Mouse (Mus musculus) forelimb bud, embryonic 11.5 days (tissue): ENCODE data around the gene Zfp986.
"Not testable (repeated sequence)": the region's sequence is repeated elsewhere in the genome, so short reads cannot be mapped to it uniquely, and the experiment has no call there.

Source experiments
- DNase-seq: peaks from one replicate; pipeline ENCODE4 v3.0.0-alpha.2; 2012; ENCODE audit warnings: low read depth, low spot score

The Zfp986 gene

GRCm38 (mm10) chr4:145868494-145868893 is at the start of gene Zfp986:
Gene Zfp986 (plus strand): TSS chr4:145868794.
- DNase-seq = not testable (repeated sequence)

GRCm38 (mm10) chr4:145819946-145820345 is 48.6 kb upstream of the Zfp986 start:
- DNase-seq = not testable (repeated sequence)

- not testable (repeated sequence) for DNase-seq
These were observed 43.0 kb upstream of the Zfp986 start for GRCm38 (mm10) chr4:145825606-145826005.

- not testable (repeated sequence) for DNase-seq
These were observed 37.1 kb upstream of the Zfp986 start for GRCm38 (mm10) chr4:145831328-145832062.

- not testable (repeated sequence) for DNase-seq
These were observed 32.2 kb upstream of the Zfp986 start for GRCm38 (mm10) chr4:145836300-145836862.

- not testable (repeated sequence) for DNase-seq
These were observed 31.6 kb upstream of the Zfp986 start for GRCm38 (mm10) chr4:145836863-145837440.

GRCm38 (mm10) chr4:145846793-145847192 is 21.8 kb upstream of the Zfp986 start:
- DNase-seq = not testable (repeated sequence)

- not testable (repeated sequence) for DNase-seq
These were observed 20.3 kb upstream of the Zfp986 start for GRCm38 (mm10) chr4:145848183-145848890.

GRCm38 (mm10) chr4:145848891-145849214 is 19.7 kb upstream of the Zfp986 start:
- not testable (repeated sequence) for DNase-seq

- not testable (repeated sequence) for DNase-seq
These were observed 17.2 kb upstream of the Zfp986 start for GRCm38 (mm10) chr4:145851421-145851820.

GRCm38 (mm10) chr4:145863872-145864271 is 4.7 kb upstream of the Zfp986 start:
- not testable (repeated sequence) for DNase-seq
